Mouse (Mus musculus) forebrain, embryonic 10.5 days (tissue): Measurements from ENCODE around the gene Nfatc2. TPM values are rescaled to one million over a fixed set of nuclear protein-coding genes. Genes with fewer than 3 reads are reported as not detected.

Experiments used
- DNase-seq: peaks from one replicate; pipeline ENCODE4 v3.0.0-alpha.2; 2017; ENCODE audit warnings: low spot score; ENCODE audit errors: extremely low spot score
- H3K27ac ChIP-seq: fragments of 300-500 bp; sonication (generic); 2 replicates; pipeline ENCODE4 v1.5.1; 2016; ENCODE audit warnings: mild to moderate bottlenecking
- H3K27me3 ChIP-seq: fragments of 300-500 bp; sonication (generic); 2 replicates; pipeline ENCODE4 v1.6.1; 2016; ENCODE audit warnings: mild to moderate bottlenecking; ENCODE audit not compliant: poor library complexity, severe bottlenecking
- H3K36me3 ChIP-seq: fragments of 300-500 bp; sonication (generic); replicated peaks from 2 replicates; pipeline ENCODE4 v1.6.1; 2016; ENCODE audit warnings: mild to moderate bottlenecking, moderate library complexity
- H3K4me1 ChIP-seq: fragments of 300-500 bp; sonication (generic); 2 replicates; pipeline ENCODE4 v1.6.1; 2016
- H3K4me3 ChIP-seq: fragments of 300-500 bp; sonication (generic); 2 replicates; pipeline ENCODE4 v1.5.1; 2016; ENCODE audit warnings: mild to moderate bottlenecking, moderate library complexity
- H3K9me3 ChIP-seq: fragments of 300-500 bp; sonication (generic); 2 replicates; pipeline ENCODE4 v1.6.1; 2016; ENCODE audit warnings: mild to moderate bottlenecking, moderate library complexity
- WGBS: fragments of 180-500 bp; shearing (Covaris S2); methylation state at CpG from one replicate; pipeline ENCODE4 v1.1.7; 2016; 5-methylcytosine and 5-hydroxymethylcytosine counted together
- polyA plus RNA-seq: library from polyadenylated mRNA; unstranded; fragments of >200 nt; fragmentation: Nextera tagmentation; extraction: Ambion mirVana; gene quantifications from 2 replicates; pipeline ENCODE4 v1.2.1, GENCODE M21; 2016

Nfatc2 gene
- polyA plus RNA-seq, 1 experiment from 2014 or later, result 0.53 TPM

DNA sequence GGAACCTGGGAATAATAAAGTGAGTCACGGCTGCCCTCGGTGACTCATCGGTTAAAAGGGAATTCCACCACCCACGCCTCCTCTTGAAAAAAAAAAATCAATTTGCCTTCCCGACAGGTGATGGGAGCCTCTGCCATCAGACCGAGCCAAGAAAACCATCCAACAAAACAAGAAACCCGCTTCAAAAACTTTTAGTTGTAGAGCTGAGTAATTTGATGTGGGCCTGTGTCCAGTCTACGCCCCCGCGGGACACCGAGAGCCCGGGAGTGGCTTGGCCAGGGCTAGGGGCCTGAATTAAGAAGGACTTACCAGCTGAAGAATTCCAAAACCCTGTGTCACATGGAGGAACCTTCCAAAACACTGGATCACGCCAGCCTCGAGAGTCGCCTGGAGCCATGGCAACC, 83.2 kb downstream of the Nfatc2 start:
- peaks cover 8% of the 10 kb centered on the region; the same call in 1 of the 2 replicates for H3K4me1 ChIP-seq
- H3K36me3 ChIP-seq, result no peaks in the 10 kb centered on the region
- no peak overlapping the region for H3K27ac ChIP-seq
- no peaks in the 10 kb centered on the region for H3K27me3 ChIP-seq
- no peak overlapping the region for H3K4me3 ChIP-seq
- H3K9me3 ChIP-seq, result no peaks in the 10 kb centered on the region
- 85% methylated on average over 15 of the region's 15 CpGs for WGBS
- DNase-seq, result no peak

GRCm38 (mm10) chr2:168517774-168518173, 83.7 kb downstream of the Nfatc2 start:
- no peaks in the 10 kb centered on the region for H3K36me3 ChIP-seq
- WGBS, result 84% methylated on average over 7 of the region's 7 CpGs
- DNase-seq, result no peak
- H3K27ac ChIP-seq, result no peak overlapping the region
- H3K4me1 ChIP-seq, result peaks cover 8% of the 10 kb centered on the region; the same call in 1 of the 2 replicates
- no peak overlapping the region for H3K4me3 ChIP-seq
- no peaks in the 10 kb centered on the region for H3K9me3 ChIP-seq
- no peaks in the 10 kb centered on the region for H3K27me3 ChIP-seq

- no peaks in the 10 kb centered on the region for H3K27me3 ChIP-seq
- H3K4me1 ChIP-seq, result peaks cover 8% of the 10 kb centered on the region; the same call in 1 of the 2 replicates
- DNase-seq, result no peak
- H3K9me3 ChIP-seq, result peaks cover 4% of the 10 kb centered on the region; the same call in 1 of the 2 replicates
- H3K36me3 ChIP-seq, result no peaks in the 10 kb centered on the region
- WGBS, result 82% methylated on average over 7 of the region's 7 CpGs
- no peak overlapping the region for H3K4me3 ChIP-seq
- H3K27ac ChIP-seq, result no peak overlapping the region
Observed at GRCm38 (mm10) chr2:168516717-168517116, 84.7 kb downstream of the Nfatc2 start.

DNA sequence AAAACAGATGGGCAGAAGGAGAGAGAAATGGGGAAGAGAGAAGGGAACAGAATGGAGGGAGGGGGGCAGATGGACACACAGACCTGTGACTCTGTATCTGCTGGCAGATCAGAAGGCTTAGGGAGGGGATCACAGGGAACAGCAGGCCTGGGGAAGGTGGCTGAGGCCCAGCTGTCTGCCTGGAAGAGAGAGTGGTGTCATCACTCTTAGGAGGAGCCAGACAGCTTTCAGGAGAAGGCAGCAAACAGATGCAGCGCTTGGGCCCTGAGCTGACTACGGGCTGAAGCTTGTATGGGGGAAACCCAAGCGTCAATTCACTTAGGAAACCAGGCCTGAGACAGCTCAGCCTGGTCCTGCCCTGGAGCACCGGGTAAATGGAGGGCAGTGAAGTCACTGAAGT, 86.0 kb downstream of the Nfatc2 start:
- no peaks in the 10 kb centered on the region for H3K27me3 ChIP-seq
- H3K27ac ChIP-seq, result no peak overlapping the region
- DNase-seq, result no peak
- peaks cover 6% of the 10 kb centered on the region; the same call in 1 of the 2 replicates for H3K9me3 ChIP-seq
- peaks cover 8% of the 10 kb centered on the region; the same call in 1 of the 2 replicates for H3K4me1 ChIP-seq
- 81% methylated on average over 4 of the region's 4 CpGs for WGBS
- H3K4me3 ChIP-seq, result no peak overlapping the region
- H3K36me3 ChIP-seq, result no peaks in the 10 kb centered on the region

DNA sequence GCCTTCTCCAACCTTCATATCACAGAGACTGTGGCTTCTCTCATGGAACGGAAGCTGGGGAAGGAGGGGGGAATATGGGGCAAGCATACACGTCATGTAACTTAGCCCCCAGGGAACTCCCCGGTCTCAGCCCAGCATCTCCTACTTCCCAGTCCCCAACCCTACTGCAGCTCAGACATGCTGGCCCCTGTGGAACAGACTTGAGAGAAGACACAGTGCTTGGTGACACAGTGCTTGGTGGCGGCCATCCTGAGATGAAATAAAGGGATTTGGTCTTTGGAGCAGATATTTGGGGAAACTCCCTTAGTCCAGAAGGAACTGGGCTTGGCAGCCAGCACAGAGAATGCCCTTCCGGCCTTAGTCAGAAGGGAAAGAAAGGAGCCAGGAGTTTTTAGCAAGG, 87.3 kb downstream of the Nfatc2 start:
- Histone ChIP-seq H3K27ac (no peak overlapping the region), H3K4me1 (peaks cover 8% of the 10 kb centered on the region; the same call in 1 of the 2 replicates), H3K27me3 (no peaks in the 10 kb centered on the region), H3K4me3 (no peak overlapping the region), H3K36me3 (no peaks in the 10 kb centered on the region), H3K9me3 (peaks cover 6% of the 10 kb centered on the region; the same call in 1 of the 2 replicates)
- DNase-seq, result no peak
- WGBS, result 83% methylated on average over 5 of the region's 5 CpGs

DNA sequence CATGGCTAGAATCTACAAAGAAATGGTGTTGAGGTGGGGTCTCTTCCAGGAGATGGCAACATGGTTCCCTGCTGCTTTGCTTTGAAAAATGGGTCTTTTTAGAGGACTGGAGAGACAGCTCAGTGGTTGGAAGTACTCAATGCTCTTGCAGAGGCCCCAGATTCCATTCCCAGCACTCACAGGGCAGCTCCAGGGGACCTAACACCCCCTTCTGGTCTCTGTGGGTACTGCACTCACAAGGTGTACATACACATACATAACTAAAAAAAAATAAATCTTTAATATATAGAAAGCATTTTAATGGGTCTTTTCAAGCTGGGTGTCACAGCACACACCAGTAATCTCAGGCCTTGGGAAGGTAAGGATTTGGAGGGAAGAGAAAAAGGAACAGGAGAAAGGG, 89.9 kb downstream of the Nfatc2 start:
- no peaks in the 10 kb centered on the region for H3K4me1 ChIP-seq
- DNase-seq, result no peak

GRCm38 (mm10) chr2:168508469-168509198, 92.8 kb downstream of the Nfatc2 start:
- Histone ChIP-seq H3K4me1 (0 out of 2 replicates have a peak, but pooled peaks cover 2% of the 10 kb centered on the region), H3K27me3 (no peaks in the 10 kb centered on the region), H3K4me3 (no peak overlapping the region), H3K36me3 (no peaks in the 10 kb centered on the region), H3K9me3 (peaks cover 6% of the 10 kb centered on the region; the same call in 1 of the 2 replicates), H3K27ac (no peak overlapping the region)
- whole genome bisulfite sequencing, result 89% methylated on average over 13 of the region's 13 CpGs
- no peak for DNase-seq

More for the DNA sequence above, 89.9 kb downstream of the Nfatc2 start:
- Histone ChIP-seq H3K9me3 (peaks cover 6% of the 10 kb centered on the region; the same call in 1 of the 2 replicates), H3K36me3 (no peaks in the 10 kb centered on the region), H3K27me3 (no peaks in the 10 kb centered on the region), H3K27ac (no peak overlapping the region), H3K4me3 (no peak overlapping the region)

DNA sequence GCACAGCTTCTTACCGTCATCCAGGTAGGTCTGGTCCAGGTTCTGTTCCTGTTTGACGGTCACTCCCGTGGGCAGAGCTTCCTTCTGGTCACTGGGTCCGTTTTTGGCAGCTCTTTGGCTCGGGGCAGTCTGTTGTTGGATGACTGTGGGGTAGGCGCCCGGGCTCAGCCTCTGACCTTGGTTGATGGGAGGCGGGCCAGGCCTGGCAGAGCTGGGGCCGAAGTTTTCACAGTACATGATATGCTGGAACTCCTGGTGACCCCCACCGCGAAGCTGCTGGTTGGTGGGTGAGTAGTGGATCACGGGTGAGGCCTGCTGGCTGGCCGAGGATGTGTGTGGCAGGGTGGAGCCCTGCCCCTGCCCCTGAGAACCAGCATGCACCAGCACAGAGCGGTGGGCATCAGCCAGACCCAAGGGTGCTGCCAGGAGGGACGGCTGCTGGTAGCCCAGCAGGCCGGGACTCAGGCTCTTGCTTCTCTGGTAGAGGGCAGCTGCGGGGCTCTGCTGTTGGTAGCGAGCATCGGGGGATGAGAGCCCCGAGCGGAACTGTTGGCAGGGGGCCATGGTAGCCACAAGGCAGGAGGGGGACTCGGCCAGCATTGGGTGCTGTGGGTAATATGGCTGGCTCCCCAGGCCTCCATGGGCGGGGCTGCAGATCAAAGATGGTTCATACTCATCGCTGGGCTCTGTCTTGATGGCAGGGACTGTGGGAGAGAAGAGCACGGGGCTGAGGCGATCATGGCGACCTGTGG, 96.8 kb downstream of the Nfatc2 start:
- H3K9me3 ChIP-seq, result no peaks in the 10 kb centered on the region
- H3K36me3 ChIP-seq, result no peaks in the 10 kb centered on the region
- 0 out of 2 replicates have a peak, but pooled peaks cover 2% of the 10 kb centered on the region for H3K4me1 ChIP-seq
- DNase-seq, result no peak
- no peak overlapping the region for H3K4me3 ChIP-seq
- 0 out of 2 replicates have a peak overlapping the region, but pooled peaks have one; percentile 44 for H3K27ac ChIP-seq
- H3K27me3 ChIP-seq, result no peaks in the 10 kb centered on the region
- WGBS, result 87% methylated on average over 27 of the region's 27 CpGs

DNA sequence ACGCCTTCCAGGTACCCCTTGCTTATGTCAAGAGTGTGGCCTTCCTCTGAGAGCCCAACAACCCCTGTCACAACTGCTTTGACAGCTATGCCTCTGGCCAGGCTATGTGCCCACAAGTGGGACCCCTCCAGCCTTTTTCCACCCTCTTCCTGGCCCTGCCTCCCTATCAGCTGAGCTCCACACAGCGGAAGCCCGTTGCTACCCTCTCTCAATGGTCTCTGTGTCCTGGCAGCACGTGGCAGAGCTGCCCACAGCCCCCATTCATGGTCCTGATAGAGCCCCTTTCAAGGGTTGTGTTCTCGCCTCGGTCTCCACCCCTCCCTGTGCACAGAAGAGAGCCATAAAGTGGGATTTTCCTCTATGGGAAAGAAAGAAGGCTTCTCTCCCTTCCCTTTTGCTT, 97.7 kb downstream of the Nfatc2 start:
- Histone ChIP-seq H3K27ac (no peak overlapping the region), H3K36me3 (no peaks in the 10 kb centered on the region), H3K27me3 (no peaks in the 10 kb centered on the region), H3K4me3 (no peak overlapping the region), H3K9me3 (no peaks in the 10 kb centered on the region), H3K4me1 (0 out of 2 replicates have a peak, but pooled peaks cover 2% of the 10 kb centered on the region)
- DNase-seq, result no peak
- WGBS, result 83% methylated on average over 6 of the region's 6 CpGs

DNA sequence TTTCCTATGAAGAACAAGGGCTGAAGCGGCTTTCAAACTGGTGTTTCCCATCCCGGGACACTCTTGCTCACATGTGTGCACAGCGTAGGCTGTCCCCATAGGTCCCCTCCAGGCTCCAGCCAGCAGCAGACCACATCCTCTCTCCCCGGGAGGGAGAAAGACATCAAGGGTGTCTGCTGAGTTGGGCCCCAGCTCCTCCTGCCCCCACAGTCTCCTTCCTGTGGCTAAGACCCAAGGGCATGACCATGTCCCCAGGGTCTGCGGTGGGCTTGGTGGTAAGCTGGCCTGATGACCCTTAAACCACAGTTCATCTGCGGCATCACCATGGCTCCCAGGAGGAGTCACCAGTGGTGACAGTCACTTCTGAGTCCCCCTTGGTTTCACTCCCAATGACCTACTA, 100.7 kb downstream of the Nfatc2 start:
- no peak for DNase-seq
- H3K27ac ChIP-seq, result no peak overlapping the region
- H3K36me3 ChIP-seq, result no peaks in the 10 kb centered on the region
- H3K4me1 ChIP-seq, result peaks cover 8% of the 10 kb centered on the region; the same call in 1 of the 2 replicates
- no peak overlapping the region for H3K4me3 ChIP-seq
- H3K27me3 ChIP-seq, result no peaks in the 10 kb centered on the region
- H3K9me3 ChIP-seq, result no peaks in the 10 kb centered on the region
- 92% methylated on average over 6 of the region's 6 CpGs for WGBS

- H3K4me1 ChIP-seq, result peaks cover 8% of the 10 kb centered on the region; the same call in 1 of the 2 replicates
- no peaks in the 10 kb centered on the region for H3K27me3 ChIP-seq
- no peaks in the 10 kb centered on the region for H3K9me3 ChIP-seq
- no peaks in the 10 kb centered on the region for H3K36me3 ChIP-seq
- no peak for DNase-seq
- H3K27ac ChIP-seq, result no peak overlapping the region
- H3K4me3 ChIP-seq, result no peak overlapping the region
- WGBS, result 86% methylated on average over 6 of the region's 6 CpGs
Observed at GRCm38 (mm10) chr2:168500244-168500643, 101.2 kb downstream of the Nfatc2 start.

DNA sequence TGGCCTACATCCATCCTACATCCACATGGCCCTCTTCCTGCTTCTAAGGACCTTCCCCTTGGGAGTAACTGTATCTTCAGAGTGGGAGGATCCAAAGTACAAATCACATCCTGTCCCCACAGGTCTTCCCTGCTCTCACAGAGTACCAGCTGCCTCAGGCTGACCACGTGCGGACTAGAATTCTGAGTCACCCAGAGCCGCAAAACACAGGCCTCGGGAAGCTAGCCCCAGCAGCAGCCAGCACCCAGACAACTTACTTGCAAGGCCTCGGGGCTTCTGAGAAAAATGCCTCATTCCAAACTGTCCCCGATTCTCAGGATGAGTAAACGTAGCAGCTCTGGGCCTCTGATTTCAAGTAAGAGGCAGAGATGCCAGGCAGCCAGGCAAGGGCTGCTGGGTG, 109.7 kb downstream of the Nfatc2 start:
- H3K27me3 ChIP-seq, result no peaks in the 10 kb centered on the region
- H3K4me3 ChIP-seq, result no peak overlapping the region
- no peaks in the 10 kb centered on the region for H3K4me1 ChIP-seq
- no peak for DNase-seq
- H3K36me3 ChIP-seq, result no peaks in the 10 kb centered on the region
- H3K9me3 ChIP-seq, result no peaks in the 10 kb centered on the region
- no peak overlapping the region for H3K27ac ChIP-seq
- 77% methylated on average over 7 of the region's 7 CpGs for WGBS

DNA sequence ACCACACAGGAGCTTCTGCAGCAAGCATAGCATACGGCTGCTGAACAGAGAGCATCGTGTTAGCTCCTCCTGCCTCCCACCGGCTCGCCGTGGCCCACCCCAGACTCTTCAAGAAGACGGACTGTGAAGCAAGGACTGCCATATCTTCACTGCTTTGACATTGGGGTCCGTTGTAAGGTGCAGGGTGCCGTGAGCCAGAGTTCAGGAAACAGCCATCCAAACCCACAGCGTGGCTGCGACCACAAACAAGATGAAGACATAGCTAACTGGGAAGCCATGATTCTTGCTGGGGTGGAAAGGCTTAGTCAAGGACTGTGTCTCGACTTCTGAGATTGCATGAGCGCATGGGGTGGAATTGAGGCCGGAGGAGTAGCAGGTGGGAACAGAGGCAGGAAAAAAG, 111.5 kb downstream of the Nfatc2 start:
- Histone ChIP-seq H3K4me3 (no peak overlapping the region), H3K27ac (no peak overlapping the region), H3K27me3 (no peaks in the 10 kb centered on the region), H3K36me3 (no peaks in the 10 kb centered on the region), H3K4me1 (no peaks in the 10 kb centered on the region; the same call in 1 of the 2 replicates), H3K9me3 (no peaks in the 10 kb centered on the region)
- no peak for DNase-seq
- 93% methylated on average over 13 of the region's 13 CpGs for WGBS
